In the genomic region with DNA sequence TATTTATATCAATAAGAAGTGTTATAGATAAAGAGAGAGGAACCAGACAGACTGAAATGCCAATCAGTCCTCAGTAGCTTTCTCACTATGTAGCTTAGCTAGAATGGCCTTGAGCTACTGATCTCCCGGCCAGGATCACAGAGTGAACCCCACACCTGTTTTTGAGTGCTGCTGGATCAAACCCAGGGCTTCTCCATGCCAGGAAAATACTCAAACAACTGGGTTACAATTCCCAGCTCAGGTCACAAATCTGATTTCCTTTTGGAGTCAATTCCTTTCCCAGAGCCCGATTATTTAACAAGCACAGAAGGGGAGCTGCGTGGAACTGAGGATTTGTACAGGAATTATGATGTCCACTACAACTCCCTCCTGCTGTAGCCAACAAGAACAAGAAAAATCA, we compare ENCODE assay signal across 27 mouse cellular contexts.
"Had no signal": no experiment of that assay in that cellular context is flagged by ENCODE, and none has a peak within 500 bp of the region (broad histone marks: within the 10 kb centered on the region; RNA-seq: fewer than 3 reads in every experiment).

No protein-coding gene starts in this region.

- ATAC-seq: forebrain, embryonic 13.5 days; forebrain, embryonic 14.5 days; forebrain, embryonic 15.5 days; forebrain, embryonic 16.5 days; forebrain, postnatal 0 days had no signal

- H3K9me3 ChIP-seq: embryonic facial prominence, embryonic 10.5 days; embryonic facial prominence, embryonic 12.5 days; embryonic facial prominence, embryonic 13.5 days; embryonic facial prominence, embryonic 15.5 days; forebrain, embryonic 10.5 days; forebrain, embryonic 12.5 days; forebrain, embryonic 13.5 days; forebrain, embryonic 15.5 days had no signal

- H3K4me3 ChIP-seq: embryonic facial prominence, embryonic 10.5 days; embryonic facial prominence, embryonic 12.5 days; embryonic facial prominence, embryonic 13.5 days; embryonic facial prominence, embryonic 15.5 days; erythroblast, embryonic 14.5 days; forebrain, embryonic 10.5 days; forebrain, embryonic 12.5 days; forebrain, embryonic 13.5 days; forebrain, embryonic 15.5 days; heart, adult 2 months had no signal

- H3K27ac ChIP-seq: embryonic facial prominence, embryonic 10.5 days; embryonic facial prominence, embryonic 12.5 days; embryonic facial prominence, embryonic 13.5 days; embryonic facial prominence, embryonic 15.5 days; forebrain, embryonic 10.5 days; forebrain, embryonic 12.5 days; forebrain, embryonic 13.5 days; forebrain, embryonic 15.5 days; heart, adult 2 months had no signal

- H3K27me3 ChIP-seq: embryonic facial prominence, embryonic 12.5 days; embryonic facial prominence, embryonic 13.5 days; embryonic facial prominence, embryonic 15.5 days; forebrain, embryonic 12.5 days; forebrain, embryonic 13.5 days; forebrain, embryonic 15.5 days had no signal

- DNase-seq: cerebellum, adult 18-20 months; cerebellum, adult 2 months; cerebellum, adult 8-10 months; cerebellum, adult 9-10 months; cerebellum, adult 9-11 months; cerebellum, postnatal 10 days; cerebellum, postnatal 14 days; cerebellum, postnatal 25 days; cerebellum, postnatal 36 days; embryo, embryonic 11 days; forebrain, postnatal 0 days; gastrocnemius, postnatal 10 days; gastrocnemius, postnatal 25 days; heart, adult 11 months; heart, adult 18-20 months; heart, adult 2 months had no signal

- H3K4me2 ChIP-seq: embryonic facial prominence, embryonic 12.5 days; embryonic facial prominence, embryonic 13.5 days; embryonic facial prominence, embryonic 15.5 days; forebrain, embryonic 12.5 days; forebrain, embryonic 13.5 days; forebrain, embryonic 15.5 days had no signal

- H3K9ac ChIP-seq: embryonic facial prominence, embryonic 12.5 days; embryonic facial prominence, embryonic 13.5 days; embryonic facial prominence, embryonic 15.5 days; forebrain, embryonic 12.5 days; forebrain, embryonic 13.5 days; forebrain, embryonic 15.5 days; forebrain, postnatal 0 days had no signal

- H3K4me1 ChIP-seq: embryonic facial prominence, embryonic 10.5 days; embryonic facial prominence, embryonic 12.5 days; embryonic facial prominence, embryonic 13.5 days; embryonic facial prominence, embryonic 15.5 days; forebrain, embryonic 10.5 days; forebrain, embryonic 12.5 days; forebrain, embryonic 13.5 days; forebrain, embryonic 15.5 days had no signal
